In the genomic region with DNA sequence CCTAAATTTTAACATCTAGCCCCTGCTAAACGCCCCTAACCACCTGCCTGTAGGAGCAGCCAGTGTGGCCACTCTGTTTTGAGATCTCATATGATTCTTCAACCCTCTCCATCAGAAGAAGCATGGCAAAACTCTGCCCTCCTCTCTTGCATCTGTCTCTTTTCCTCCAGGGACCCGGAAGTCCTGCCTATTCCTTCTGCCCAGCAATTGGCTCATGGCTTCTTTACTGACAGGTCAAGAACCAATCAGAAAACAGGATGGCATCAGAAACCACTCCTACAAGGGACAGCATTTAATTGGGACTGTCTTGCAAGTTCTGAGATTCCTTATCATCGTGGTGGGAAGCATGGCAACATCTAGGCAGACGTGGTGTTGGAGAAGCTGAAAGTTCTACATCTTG, we compare ENCODE assay signal across 2 mouse cellular contexts.
TF ChIP-seq lines count a peak whose summit lies in the region.

No protein-coding gene starts in this region.

TF ChIP-seq in CH12.LX, 34 proteins besides CTCF, POLR2A, EP300 and RAD21 (continued from another document):
- peak; percentile 46; the same call in 1 of the 2 replicates for TF ChIP-seq CHD2 (IDR thresholded peaks at IDR 0.05; ENCODE audit: low read length)
- peak; percentile 78 for TF ChIP-seq ELF1 (IDR thresholded peaks at IDR 0.05; ENCODE audit: low read depth, low read length)
- peak; percentile 52; the same call in 1 of the 2 replicates for TF ChIP-seq NELFE (IDR thresholded peaks at IDR 0.05; ENCODE audit: low read depth, low read length)
- TF ChIP-seq CHD1 (IDR thresholded peaks at IDR 0.05; ENCODE audit: low read depth, low read length): no peak
- peak; percentile 19; the same call in 1 of the 2 replicates for TF ChIP-seq HCFC1 (IDR thresholded peaks at IDR 0.05; ENCODE audit: low read depth, low read length)
TF ChIP-seq in CH12.LX: peak in this region for 4.

TF ChIP-seq in MEL, 35 proteins besides CTCF, POLR2A, EP300 and RAD21:
- TF ChIP-seq NELFE (IDR thresholded peaks at IDR 0.05; ENCODE audit: low read depth, low read length): peak; percentile 75
- TF ChIP-seq NRF1 (IDR thresholded peaks at IDR 0.05; ENCODE audit: insufficient read depth, low read depth, low read length, poor library complexity, severe bottlenecking): no peak
- peak; percentile 84 for TF ChIP-seq ZMIZ1 (IDR thresholded peaks at IDR 0.05; ENCODE audit: low read depth, low read length)
- TF ChIP-seq CHD2 (IDR thresholded peaks at IDR 0.05; ENCODE audit: low read length): peak; percentile 55
- TF ChIP-seq GATA1 (IDR thresholded peaks at IDR 0.05; ENCODE audit: low read depth, low read length): 0 out of 2 replicates have a peak, but pooled peaks have one; percentile 14
- TF ChIP-seq MEF2A (IDR thresholded peaks at IDR 0.05; ENCODE audit: extremely low read depth, insufficient replicate concordance, low read depth, low read length, poor library complexity, severe bottlenecking): no peak
- no peak for TF ChIP-seq ZC3H11A (IDR thresholded peaks at IDR 0.05; ENCODE audit: low read depth, low read length)
- peak; percentile 90 for TF ChIP-seq ELF1 (IDR thresholded peaks at IDR 0.05; ENCODE audit: low read depth, low read length)
- 0 out of 2 replicates have a peak, but pooled peaks have one; percentile 15 for TF ChIP-seq TCF12 (IDR thresholded peaks at IDR 0.05; ENCODE audit: low read depth, low read length)
- TF ChIP-seq HCFC1 (IDR thresholded peaks at IDR 0.05; ENCODE audit: low read depth, low read length): peak; percentile 69
- peak; percentile 72 for TF ChIP-seq TBP (IDR thresholded peaks at IDR 0.05; ENCODE audit: low read depth, low read length)
- TF ChIP-seq TAL1 (IDR thresholded peaks at IDR 0.05; ENCODE audit: low read length): no peak
- TF ChIP-seq POLR2AphosphoS2 (IDR thresholded peaks at IDR 0.05; ENCODE audit: low read length): peak; percentile 77; the same call in 1 of the 2 replicates
